In genomic region chr7:72027006-72027405, GRCm38 (mm10) we compare ENCODE assay signal across 16 mouse cellular contexts.
DNase-seq lines count a peak whose midpoint lies in the region; ATAC-seq and TF ChIP-seq lines count a peak whose summit lies in the region.
"Had no signal": no experiment of that assay in that cellular context is flagged by ENCODE, and none has a peak within 500 bp of the region (broad histone marks: within the 10 kb centered on the region; RNA-seq: fewer than 3 reads in every experiment).

No protein-coding gene starts in this region.

- TF ChIP-seq CTCF in lung, adult 2 months (IDR thresholded peaks at IDR 0.05; ENCODE audit: insufficient read depth, low read length), result no peak

- no peaks in the 10 kb centered on the region for H3K9me3 ChIP-seq in forebrain, embryonic 16.5 days (ENCODE audit: control insufficient read depth, low read length)
- H3K9me3 ChIP-seq in forebrain, embryonic 10.5 days, result no peaks in the 10 kb centered on the region
- H3K9me3 ChIP-seq: limb, embryonic 10.5 days; liver, embryonic 12.5 days had no signal

- H3K4me1 ChIP-seq in forebrain, embryonic 16.5 days (replicated peaks; ENCODE audit: control insufficient read depth, insufficient read depth, low read length), result no peaks in the 10 kb centered on the region
- H3K4me1 ChIP-seq in forebrain, embryonic 10.5 days, result no peaks in the 10 kb centered on the region
- H3K4me1 ChIP-seq in lung, adult 2 months (ENCODE audit: control insufficient read depth, insufficient read depth, low read length), result no peaks in the 10 kb centered on the region
- H3K4me1 ChIP-seq: limb, embryonic 10.5 days; liver, embryonic 12.5 days had no signal

- H3K27ac ChIP-seq in forebrain, embryonic 16.5 days (ENCODE audit: low read length), result no peak overlapping the region
- H3K27ac ChIP-seq in forebrain, embryonic 10.5 days, result no peak overlapping the region
- H3K27ac ChIP-seq: heart, adult 2 months; limb, embryonic 10.5 days; liver, embryonic 12.5 days had no signal

- H3K36me3 ChIP-seq in forebrain, embryonic 16.5 days (ENCODE audit: control insufficient read depth, insufficient read depth), result no peaks in the 10 kb centered on the region
- H3K36me3 ChIP-seq in forebrain, embryonic 10.5 days (replicated peaks), result no peaks in the 10 kb centered on the region
- H3K36me3 ChIP-seq: limb, embryonic 10.5 days; liver, embryonic 12.5 days had no signal

- no peaks in the 10 kb centered on the region for H3K27me3 ChIP-seq in forebrain, embryonic 16.5 days (replicated peaks; ENCODE audit: control insufficient read depth, insufficient read depth, low read length)
- H3K27me3 ChIP-seq in forebrain, embryonic 10.5 days (ENCODE audit: poor library complexity, severe bottlenecking), result no peaks in the 10 kb centered on the region
- H3K27me3 ChIP-seq: liver, embryonic 12.5 days had no signal

- H3K4me3 ChIP-seq in forebrain, embryonic 16.5 days (replicated peaks; ENCODE audit: low read length), result no peak overlapping the region
- no peak overlapping the region for H3K4me3 ChIP-seq in forebrain, embryonic 10.5 days
- H3K4me3 ChIP-seq in lung, adult 2 months (replicated peaks; ENCODE audit: extremely low read depth, low read depth, low read length), result no peak overlapping the region
- H3K4me3 ChIP-seq: heart, adult 2 months; limb, embryonic 10.5 days; liver, embryonic 12.5 days had no signal

- H3K9ac ChIP-seq in forebrain, embryonic 16.5 days (replicated peaks; ENCODE audit: low read depth, low read length), result no peak overlapping the region
- H3K9ac ChIP-seq: liver, embryonic 12.5 days had no signal

- ATAC-seq in forebrain, embryonic 16.5 days, result peak; percentile 68
- ATAC-seq: inflammation-experienced regulatory T-cells, adult 6 months; liver, embryonic 12.5 days; Patski had no signal

- no peak for DNase-seq in forebrain, embryonic 10.5 days (ENCODE audit: extremely low spot score, low spot score)
- DNase-seq in layer of hippocampus, adult 9-11 months, result peak; percentile 3
- DNase-seq in layer of hippocampus, adult 11-12 months (ENCODE audit: low spot score), result no peak
- peak; percentile 28 for DNase-seq in brain, adult 2 months (ENCODE audit: low read depth, low spot score)
- DNase-seq in kidney, postnatal 14 days, result peak; percentile 29
- no peak for DNase-seq in lung, adult 2 months
- DNase-seq: B cell, adult 2 months; cerebellum, adult 11-12 months; heart, adult 2 months; heart, postnatal 10 days; thymus, postnatal 4 days had no signal

- no peak overlapping the region for H3K4me2 ChIP-seq in forebrain, embryonic 16.5 days (ENCODE audit: low read length)
- H3K4me2 ChIP-seq: liver, embryonic 12.5 days had no signal

- 56% methylated on average over 6 of the region's 6 CpGs for WGBS in forebrain, embryonic 16.5 days
- WGBS in forebrain, embryonic 10.5 days, result 88% methylated on average over 6 of the region's 6 CpGs
- WGBS in lung, adult 2 months, result 85% methylated on average over 6 of the region's 6 CpGs

- no peak for TF ChIP-seq POLR2A in lung, adult 2 months (IDR thresholded peaks at IDR 0.05; ENCODE audit: borderline replicate concordance, extremely low read depth, low read depth, low read length)

Comparison
In these comparisons a context has a peak if more than half of its experiments do, and no peak if none do; other contexts are left out.
1. DNase-seq: peak in layer of hippocampus, adult 9-11 months (single experiment), brain, adult 2 months (single experiment) and kidney, postnatal 14 days (single experiment); none in forebrain, embryonic 10.5 days (single experiment), layer of hippocampus, adult 11-12 months (single experiment) and lung, adult 2 months (single experiment).